Mouse (Mus musculus) testis, adult 2 months (tissue): ENCODE data around the gene Inip.

ENCODE experiments used
- CTCF ChIP-seq: fragments of 200-500 bp; IDR thresholded peaks from 2 replicates; pipeline ENCODE4 v1.5.1; 2012; ENCODE audit warnings: low read depth, mild to moderate bottlenecking, inconsistent platforms, low read length, moderate library complexity; ENCODE audit not compliant: control insufficient read depth, insufficient read depth, insufficient replicate concordance
- POLR2A ChIP-seq: fragments of 200-500 bp; IDR thresholded peaks from 2 replicates; pipeline ENCODE4 v1.6.1; 2012; ENCODE audit warnings: low read depth, mild to moderate bottlenecking, inconsistent platforms, low read length, moderate library complexity; ENCODE audit not compliant: control insufficient read depth

DNA sequence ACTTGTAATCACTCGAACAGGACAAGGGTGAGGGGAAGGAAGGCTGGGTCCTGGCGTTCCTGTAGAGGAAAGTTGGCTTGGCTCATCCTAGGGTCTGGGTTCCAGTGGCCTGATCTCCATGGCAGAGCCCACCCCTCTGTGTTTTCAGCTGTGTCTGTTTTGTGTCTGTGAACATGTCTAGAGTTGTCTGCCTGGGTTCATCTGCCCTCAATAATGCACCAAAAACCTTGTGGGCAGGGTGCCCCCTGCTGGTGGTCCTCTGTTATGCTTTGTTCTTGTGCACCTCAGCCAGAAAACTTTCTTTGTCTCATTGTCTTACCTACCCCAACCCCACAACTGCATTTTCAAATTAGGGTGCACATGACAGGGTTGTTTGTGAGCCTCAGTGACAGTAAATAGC lies 48.8 kb upstream of the Inip start:
- TF ChIP-seq CTCF (peak; percentile 57; the same call in 1 of the 2 replicates), POLR2A (no peak)
